Mouse (Mus musculus) erythroblast, embryonic 14.5 days (primary cell): Measurements from ENCODE around the gene Ascc3. TPM values are rescaled to one million over a fixed set of nuclear protein-coding genes. Genes with fewer than 3 reads are reported as not detected.

ENCODE experiments used
- H3K27me3 ChIP-seq: 2 replicates; pipeline ENCODE4 v1.6.1; 2012; ENCODE audit warnings: inconsistent platforms; ENCODE audit not compliant: control insufficient read depth
- H3K36me3 ChIP-seq: 2 replicates; pipeline ENCODE4 v1.6.1; 2012; ENCODE audit warnings: mild to moderate bottlenecking, inconsistent platforms; ENCODE audit not compliant: control insufficient read depth
- H3K4me1 ChIP-seq: 2 replicates; pipeline ENCODE4 v1.6.1; 2012; ENCODE audit warnings: inconsistent platforms; ENCODE audit not compliant: control insufficient read depth
- H3K4me3 ChIP-seq: replicated peaks from 2 replicates; pipeline ENCODE3; 2012; ENCODE audit warnings: moderate library complexity, mild to moderate bottlenecking, inconsistent platforms
- H3K9me3 ChIP-seq: 2 replicates; pipeline ENCODE4 v1.6.1; 2012; ENCODE audit warnings: low read length, inconsistent platforms, mixed read lengths; ENCODE audit not compliant: control insufficient read depth
- GATA1 ChIP-seq: IDR thresholded peaks from 2 replicates; pipeline ENCODE4 v1.6.1; 2012; ENCODE audit warnings: low read length, inconsistent platforms, mixed read lengths
- TAL1 ChIP-seq: IDR thresholded peaks from 3 replicates; pipeline ENCODE4 v1.6.1; 2012; ENCODE audit warnings: low read length, inconsistent platforms, mixed read lengths
- polyA plus RNA-seq: library from polyadenylated mRNA; stranded (reverse); fragments of >175 nt; gene quantifications from 2 replicates; pipeline ENCODE4 v1.2.3, GENCODE M21; 2012

The Ascc3 gene
- 0.16 and 0.31 TPM in 2 replicates for polyA plus RNA-seq

- peak within 1 kb of the TSS; percentile 96 for H3K4me3 ChIP-seq
- peaks cover 3% of the 10 kb centered on the region for H3K27me3 ChIP-seq
- peaks cover 46% of the 10 kb centered on the region for H3K4me1 ChIP-seq
- H3K36me3 ChIP-seq = no peaks in the 10 kb centered on the region
- H3K9me3 ChIP-seq = no peaks in the 10 kb centered on the region
- TF ChIP-seq TAL1 = no peak
- no peak for TF ChIP-seq GATA1
Measured at GRCm38 (mm10) chr10:50592355-50593293, at the start of gene Ascc3. Gene Ascc3, plus strand, starts transcription at chr10:50592669.

- TF ChIP-seq TAL1 (no peak), GATA1 (no peak)
- Histone ChIP-seq H3K4me1 (no peaks in the 10 kb centered on the region), H3K4me3 (no peak overlapping the region), H3K9me3 (no peaks in the 10 kb centered on the region), H3K27me3 (peaks cover 5% of the 10 kb centered on the region), H3K36me3 (no peaks in the 10 kb centered on the region)
Measured at GRCm38 (mm10) chr10:50584721-50585120, 7.7 kb upstream of the Ascc3 start.

DNA sequence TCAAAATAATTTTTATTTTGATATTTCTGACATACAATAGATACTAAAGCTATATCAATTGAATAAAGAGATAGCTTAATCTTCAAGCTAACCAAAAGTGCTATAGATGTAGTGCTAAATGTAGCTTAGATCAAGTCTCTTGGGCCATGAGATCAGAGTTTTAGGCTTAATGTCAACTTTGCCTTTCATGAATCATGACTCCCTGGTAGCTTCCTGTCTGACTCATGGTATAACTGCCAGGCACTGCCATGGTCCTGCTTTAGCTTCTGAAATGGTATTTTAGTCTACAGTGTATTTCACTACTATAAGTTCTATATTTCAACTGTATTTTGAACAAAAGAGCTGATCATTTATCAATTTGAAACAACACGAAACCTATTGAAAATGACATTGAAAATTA lies 5.9 kb upstream of the Ascc3 start:
- H3K4me3 ChIP-seq = no peak overlapping the region
- H3K9me3 ChIP-seq = no peaks in the 10 kb centered on the region
- TF ChIP-seq GATA1 (no peak), TAL1 (no peak)
- H3K4me1 ChIP-seq = peaks cover 5% of the 10 kb centered on the region
- no peaks in the 10 kb centered on the region for H3K36me3 ChIP-seq
- H3K27me3 ChIP-seq = peaks cover 5% of the 10 kb centered on the region

- peaks cover 54% of the 10 kb centered on the region for H3K4me1 ChIP-seq
- H3K36me3 ChIP-seq = no peaks in the 10 kb centered on the region
- H3K9me3 ChIP-seq = no peaks in the 10 kb centered on the region
- H3K4me3 ChIP-seq = peak overlapping the region; percentile 96
- no peaks in the 10 kb centered on the region for H3K27me3 ChIP-seq
- no peak for TF ChIP-seq GATA1
- TF ChIP-seq TAL1 = no peak
Measured at GRCm38 (mm10) chr10:50593371-50593770, 902 bp downstream of the Ascc3 start.

DNA sequence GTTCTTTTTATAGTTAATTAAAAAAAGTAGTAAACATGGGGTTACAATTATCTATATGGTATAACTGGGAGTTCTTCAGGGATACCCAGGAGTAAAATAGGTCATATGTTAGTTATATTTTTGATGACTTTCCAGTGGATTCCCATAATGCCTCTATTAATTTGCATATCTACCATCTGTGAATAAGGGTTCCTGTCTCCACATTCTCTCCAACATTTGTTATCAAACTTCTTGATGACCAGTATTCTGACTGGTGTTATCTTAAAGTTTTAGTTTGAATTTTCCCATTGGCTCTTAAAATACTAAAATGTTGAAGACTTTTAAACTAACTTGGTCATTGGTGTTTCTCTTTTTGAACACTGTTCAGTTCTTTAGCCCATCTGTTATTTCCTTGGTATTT lies 2.9 kb downstream of the Ascc3 start:
- TF ChIP-seq GATA1 (no peak), TAL1 (no peak)
- Histone ChIP-seq H3K36me3 (no peaks in the 10 kb centered on the region), H3K27me3 (no peaks in the 10 kb centered on the region), H3K9me3 (no peaks in the 10 kb centered on the region), H3K4me3 (no peak overlapping the region), H3K4me1 (peaks cover 60% of the 10 kb centered on the region)

DNA sequence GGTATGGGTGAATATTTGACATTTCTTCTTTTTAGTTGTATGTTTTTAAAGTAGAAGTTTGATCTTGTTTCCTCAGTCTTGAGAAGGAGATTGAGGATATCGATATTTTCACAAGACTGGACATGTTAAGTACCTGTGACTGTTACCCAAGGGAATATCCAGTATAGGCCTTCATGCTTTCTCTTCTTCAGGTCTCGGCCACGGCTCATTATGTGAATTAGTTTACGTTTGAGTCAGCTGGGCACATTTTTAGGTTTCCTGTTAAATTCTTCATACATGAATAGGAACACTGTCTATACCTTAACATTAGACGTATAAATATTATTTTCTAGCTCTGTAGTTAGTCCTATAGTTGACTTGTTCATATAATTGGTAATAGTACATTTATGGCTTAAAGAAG lies 12.4 kb downstream of the Ascc3 start:
- Histone ChIP-seq H3K36me3 (peaks cover 10% of the 10 kb centered on the region), H3K27me3 (no peaks in the 10 kb centered on the region), H3K9me3 (no peaks in the 10 kb centered on the region), H3K4me3 (no peak overlapping the region), H3K4me1 (no peaks in the 10 kb centered on the region)
- TF ChIP-seq TAL1 = no peak
- no peak for TF ChIP-seq GATA1

GRCm38 (mm10) chr10:50613840-50614239 lies 21.4 kb downstream of the Ascc3 start:
- no peak for TF ChIP-seq GATA1
- no peak for TF ChIP-seq TAL1
- no peaks in the 10 kb centered on the region for H3K27me3 ChIP-seq
- peaks cover 18% of the 10 kb centered on the region for H3K36me3 ChIP-seq
- no peaks in the 10 kb centered on the region for H3K4me1 ChIP-seq
- no peaks in the 10 kb centered on the region for H3K9me3 ChIP-seq
- H3K4me3 ChIP-seq = no peak overlapping the region

DNA sequence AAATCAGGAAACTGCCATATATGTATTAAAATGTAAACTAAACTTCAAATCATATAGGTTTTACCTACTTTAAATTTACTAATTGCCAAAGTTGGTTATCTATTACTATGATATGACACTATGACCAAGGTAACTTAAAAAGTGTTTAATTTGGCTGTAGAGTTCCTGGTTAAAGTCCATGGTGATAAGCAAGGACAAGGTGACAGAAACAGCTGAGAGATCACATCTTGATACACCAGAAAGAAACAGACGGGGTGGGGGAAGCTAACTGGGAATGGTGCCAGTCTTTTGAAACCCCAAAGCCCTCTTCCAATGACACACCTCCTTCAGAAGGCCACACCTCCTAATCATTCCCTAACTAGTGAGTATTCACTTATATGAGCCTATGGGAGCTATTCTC lies 33.4 kb downstream of the Ascc3 start:
- Histone ChIP-seq H3K4me3 (no peak overlapping the region), H3K36me3 (peaks cover 29% of the 10 kb centered on the region), H3K9me3 (no peaks in the 10 kb centered on the region), H3K27me3 (no peaks in the 10 kb centered on the region), H3K4me1 (no peaks in the 10 kb centered on the region)
- TF ChIP-seq TAL1 = no peak
- no peak for TF ChIP-seq GATA1

DNA sequence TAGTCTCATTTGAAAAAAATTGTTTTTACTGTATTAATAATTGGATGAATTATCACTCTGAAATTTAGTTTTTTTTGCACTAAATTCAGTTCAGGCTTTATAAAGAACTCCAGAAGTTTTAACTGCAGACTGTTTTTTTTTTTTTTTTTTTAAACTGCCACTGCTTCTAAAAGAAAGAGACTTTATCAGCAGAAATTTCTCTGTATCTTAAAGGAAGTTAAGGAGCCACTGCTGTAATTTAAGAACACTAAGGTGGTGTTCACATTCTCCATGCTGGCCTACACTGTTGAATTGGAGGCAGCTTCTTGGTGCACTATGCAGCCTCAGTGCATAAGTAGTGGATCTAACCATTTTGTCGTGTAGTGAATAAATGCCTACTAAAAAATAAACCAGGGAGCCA lies 47.1 kb downstream of the Ascc3 start:
- no peak overlapping the region for H3K4me3 ChIP-seq
- no peaks in the 10 kb centered on the region for H3K27me3 ChIP-seq
- H3K4me1 ChIP-seq = no peaks in the 10 kb centered on the region; the same call in 1 of the 2 replicates
- peaks cover 13% of the 10 kb centered on the region for H3K36me3 ChIP-seq
- TF ChIP-seq TAL1 = no peak
- no peaks in the 10 kb centered on the region for H3K9me3 ChIP-seq
